Mouse (Mus musculus) cerebral cortex, adult 2 months (tissue): ENCODE measurements around the gene Ext2.

Experiments
- WGBS: fragments of 180-500 bp; shearing (Covaris S2); methylation state at CpG from one replicate; pipeline ENCODE4 v1.1.7; 2018; 5-methylcytosine and 5-hydroxymethylcytosine counted together

Ext2 gene

DNA sequence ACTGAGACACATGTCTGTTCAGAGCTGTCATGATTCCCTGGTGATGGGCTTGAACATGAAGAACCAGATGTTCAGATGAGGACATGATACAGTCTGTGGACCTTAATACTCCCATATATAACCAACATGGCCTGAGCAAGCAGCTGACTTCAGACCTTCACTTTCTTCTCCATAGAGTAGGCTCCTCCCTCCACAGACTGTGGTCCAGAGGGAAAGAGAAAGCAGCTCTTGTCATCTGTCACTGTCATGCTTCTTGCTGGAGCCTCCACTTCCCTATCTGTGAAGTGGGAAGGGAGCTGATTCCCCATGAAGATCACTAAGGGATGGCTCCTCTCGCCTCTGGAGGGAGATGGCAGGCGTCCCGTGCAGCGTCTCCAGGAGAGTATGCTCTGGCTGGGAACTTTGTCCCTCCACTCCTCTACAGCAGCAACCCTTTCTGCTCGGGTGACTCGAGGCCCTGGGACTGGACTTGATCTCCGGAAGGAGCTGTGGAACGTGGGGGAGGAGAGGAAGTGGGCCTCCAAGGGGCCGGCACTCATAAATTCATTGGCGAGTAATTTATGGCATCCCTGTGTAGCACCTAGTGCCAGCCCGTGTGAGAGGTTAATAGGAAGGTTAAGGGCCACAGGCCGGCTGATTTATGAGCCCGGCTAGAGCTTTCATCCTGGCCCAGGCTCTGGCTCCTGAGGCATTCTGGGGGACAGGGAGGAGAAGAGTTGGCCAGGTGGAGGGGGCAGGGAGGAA is 197.5 kb downstream of the Ext2 start:
- 87% methylated on average over 13 of the region's 13 CpGs for WGBS

DNA sequence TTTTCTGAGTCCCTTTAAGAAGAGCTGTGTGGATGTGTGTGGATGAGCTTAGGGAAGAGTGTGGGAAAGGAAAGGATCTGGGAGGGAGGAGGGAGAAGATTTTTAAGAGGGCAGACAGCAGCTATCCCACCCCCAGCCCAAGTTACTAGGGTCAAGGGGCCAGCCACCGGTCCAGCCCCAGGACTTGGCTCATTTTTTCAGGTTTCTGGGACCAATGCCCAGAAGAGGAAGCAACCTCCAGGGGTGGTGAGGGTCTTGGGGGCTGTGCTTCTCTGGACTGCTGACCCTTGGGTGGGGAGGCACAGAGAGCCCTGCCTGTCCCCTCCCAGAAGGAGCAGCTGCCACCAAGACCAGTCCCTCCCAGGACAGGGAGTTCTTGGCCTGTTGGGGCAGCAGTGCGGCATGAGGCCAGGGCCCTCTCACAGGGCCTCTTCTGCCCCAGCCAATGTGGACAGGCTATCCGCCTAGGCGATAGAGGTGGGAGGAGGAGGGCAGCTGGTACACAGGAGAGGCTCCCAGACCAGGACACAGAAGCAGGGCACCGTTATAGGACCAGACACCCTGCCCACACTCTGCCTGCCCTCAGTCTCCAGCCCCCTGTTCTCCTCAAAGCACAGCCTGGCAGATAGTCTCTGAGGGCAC is 203.0 kb downstream of the Ext2 start:
- WGBS: 68% methylated on average over 5 of the region's 5 CpGs

- 42% methylated on average over 19 of the region's 19 CpGs for WGBS
Measured at GRCm38 (mm10) chr2:93618447-93619199, 203.7 kb downstream of the Ext2 start.

- 88% methylated on average over 27 of the region's 27 CpGs for WGBS
Measured at GRCm38 (mm10) chr2:93615845-93616689, 206.3 kb downstream of the Ext2 start.

DNA sequence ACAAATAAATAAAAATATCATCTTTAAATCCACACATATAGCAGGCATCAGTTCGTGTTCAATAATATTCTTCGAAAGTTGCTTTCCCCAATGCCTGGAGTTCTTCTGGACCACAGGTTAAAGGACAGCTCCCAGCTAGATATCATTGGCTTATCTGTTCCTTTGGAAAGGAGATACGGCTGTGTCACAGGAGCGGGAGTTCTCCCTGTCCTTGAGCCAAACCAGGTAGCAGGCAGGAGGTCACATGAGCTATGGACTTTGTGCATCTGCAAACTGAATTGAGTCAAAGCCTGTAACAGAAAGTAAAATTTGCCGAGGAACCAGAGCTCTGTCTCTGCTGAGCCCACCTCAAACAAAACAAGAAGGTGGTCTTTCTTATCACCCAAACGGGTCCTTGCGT is 209.3 kb downstream of the Ext2 start:
- 92% methylated on average over 7 of the region's 7 CpGs for WGBS
